Mouse (Mus musculus): Measurements from ENCODE around the gene Erbb4. TPM values are rescaled to one million over a fixed set of nuclear protein-coding genes. Genes with fewer than 3 reads are reported as not detected.

Gene Erbb4
- polyA plus RNA-seq, 1 experiment from 2014 or later: not detected

- Histone ChIP-seq H3K27me3 (replicated peaks; ENCODE audit: control insufficient read depth, insufficient read depth, low read length) (no peaks in the 10 kb centered on the region), H3K9ac (ENCODE audit: low read depth, low read length) (no peak overlapping the region), H3K4me3 (ENCODE audit: low read depth, low read length) (no peak overlapping the region), H3K36me3 (ENCODE audit: control insufficient read depth, insufficient read depth) (no peaks in the 10 kb centered on the region), H3K27ac (ENCODE audit: low read depth, low read length) (no peak overlapping the region), H3K4me2 (replicated peaks; ENCODE audit: low read depth) (no peak overlapping the region), H3K4me1 (replicated peaks; ENCODE audit: control insufficient read depth, insufficient read depth, low read length) (no peaks in the 10 kb centered on the region), H3K9me3 (ENCODE audit: control insufficient read depth) (no peaks in the 10 kb centered on the region)
- no peak for TF ChIP-seq CTCF (IDR thresholded peaks at IDR 0.05; ENCODE audit: low read depth)
- no peak for ATAC-seq
- 78% methylated on average over 2 of the region's 2 CpGs for WGBS
Observed at GRCm38 (mm10) chr1:68955482-68955881, 152.4 kb downstream of the Erbb4 start.

- no peak for TF ChIP-seq CTCF (IDR thresholded peaks at IDR 0.05; ENCODE audit: low read depth)
Observed at GRCm38 (mm10) chr1:68943141-68943540, 164.7 kb downstream of the Erbb4 start.

GRCm38 (mm10) chr1:68934804-68935203 is 173.1 kb downstream of the Erbb4 start:
- Histone ChIP-seq H3K9me3 (ENCODE audit: control insufficient read depth) (no peaks in the 10 kb centered on the region), H3K4me3 (ENCODE audit: low read depth, low read length) (no peak overlapping the region), H3K27me3 (replicated peaks; ENCODE audit: control insufficient read depth, insufficient read depth, low read length) (no peaks in the 10 kb centered on the region), H3K4me2 (replicated peaks; ENCODE audit: low read depth) (no peak overlapping the region), H3K27ac (ENCODE audit: low read depth, low read length) (no peak overlapping the region), H3K9ac (ENCODE audit: low read depth, low read length) (no peak overlapping the region), H3K36me3 (ENCODE audit: control insufficient read depth, insufficient read depth) (no peaks in the 10 kb centered on the region), H3K4me1 (replicated peaks; ENCODE audit: control insufficient read depth, insufficient read depth, low read length) (no peaks in the 10 kb centered on the region)
- TF ChIP-seq CTCF (IDR thresholded peaks at IDR 0.05; ENCODE audit: low read depth): no peak
- no peak for ATAC-seq

More at GRCm38 (mm10) chr1:68943141-68943540, 164.7 kb downstream of the Erbb4 start:
- no peaks in the 10 kb centered on the region for H3K4me1 ChIP-seq (replicated peaks; ENCODE audit: control insufficient read depth, insufficient read depth, low read length)
- H3K9ac ChIP-seq (ENCODE audit: low read depth, low read length): no peak overlapping the region
- ATAC-seq: no peak
- no peak overlapping the region for H3K4me3 ChIP-seq (ENCODE audit: low read depth, low read length)
- no peaks in the 10 kb centered on the region for H3K9me3 ChIP-seq (ENCODE audit: control insufficient read depth)
- 62% methylated on average over 2 of the region's 2 CpGs for WGBS
- no peak overlapping the region for H3K4me2 ChIP-seq (replicated peaks; ENCODE audit: low read depth)
- H3K36me3 ChIP-seq (ENCODE audit: control insufficient read depth, insufficient read depth): no peaks in the 10 kb centered on the region
- H3K27me3 ChIP-seq (replicated peaks; ENCODE audit: control insufficient read depth, insufficient read depth, low read length): no peaks in the 10 kb centered on the region
- H3K27ac ChIP-seq (ENCODE audit: low read depth, low read length): no peak overlapping the region

DNA sequence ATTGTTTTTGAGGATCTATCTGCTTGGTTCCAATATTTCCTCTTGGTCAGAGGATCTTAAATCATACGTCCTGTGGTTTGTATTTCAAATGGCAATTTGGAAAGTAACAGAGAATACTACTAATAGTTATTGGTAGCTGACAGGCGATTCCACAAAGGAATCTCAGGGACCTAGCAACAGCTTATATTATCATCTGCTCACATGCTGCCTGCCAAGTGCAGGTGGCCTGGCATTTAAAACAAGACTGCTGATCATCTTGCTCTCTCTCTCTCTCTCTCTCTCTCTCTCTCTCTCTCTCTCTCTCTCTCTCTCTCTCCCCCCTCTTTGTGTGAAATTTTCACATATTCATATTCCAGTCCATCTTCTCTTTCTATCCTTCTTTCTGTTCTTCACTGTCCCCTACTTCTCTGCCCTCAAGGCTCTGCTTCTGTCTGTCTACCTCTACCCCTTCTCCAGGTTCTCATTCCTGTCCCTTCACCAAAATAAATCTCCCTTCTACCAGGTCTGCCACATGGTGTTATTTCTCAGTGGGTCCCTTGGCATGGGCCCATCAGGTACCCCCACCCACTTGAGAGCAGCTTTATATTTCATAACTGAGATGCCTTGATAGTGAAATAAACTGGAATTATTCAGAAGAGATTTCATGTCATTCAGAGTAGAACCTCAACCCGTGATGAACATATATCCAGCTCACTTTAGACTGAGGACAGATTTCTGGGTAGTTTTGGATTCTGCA is 174.4 kb downstream of the Erbb4 start:
- H3K27me3 ChIP-seq (replicated peaks; ENCODE audit: control insufficient read depth, insufficient read depth, low read length): no peaks in the 10 kb centered on the region
- WGBS: 84% methylated on average over 3 of the region's 3 CpGs
- H3K4me2 ChIP-seq (replicated peaks; ENCODE audit: low read depth): no peak overlapping the region
- H3K4me3 ChIP-seq (ENCODE audit: low read depth, low read length): no peak overlapping the region
- no peaks in the 10 kb centered on the region for H3K36me3 ChIP-seq (ENCODE audit: control insufficient read depth, insufficient read depth)
- H3K4me1 ChIP-seq (replicated peaks; ENCODE audit: control insufficient read depth, insufficient read depth, low read length): no peaks in the 10 kb centered on the region
- no peak for ATAC-seq
- no peak overlapping the region for H3K9ac ChIP-seq (ENCODE audit: low read depth, low read length)
- H3K27ac ChIP-seq (ENCODE audit: low read depth, low read length): no peak overlapping the region
- no peaks in the 10 kb centered on the region for H3K9me3 ChIP-seq (ENCODE audit: control insufficient read depth)
- no peak for TF ChIP-seq CTCF (IDR thresholded peaks at IDR 0.05; ENCODE audit: low read depth)

GRCm38 (mm10) chr1:68917828-68918227 is 190.0 kb downstream of the Erbb4 start:
- H3K36me3 ChIP-seq (ENCODE audit: control insufficient read depth, insufficient read depth): no peaks in the 10 kb centered on the region
- H3K27ac ChIP-seq (ENCODE audit: low read depth, low read length): no peak overlapping the region
- H3K4me2 ChIP-seq (replicated peaks; ENCODE audit: low read depth): no peak overlapping the region
- TF ChIP-seq CTCF (IDR thresholded peaks at IDR 0.05; ENCODE audit: low read depth): no peak
- H3K27me3 ChIP-seq (replicated peaks; ENCODE audit: control insufficient read depth, insufficient read depth, low read length): no peaks in the 10 kb centered on the region
- no peak overlapping the region for H3K4me3 ChIP-seq (ENCODE audit: low read depth, low read length)
- no peak overlapping the region for H3K9ac ChIP-seq (ENCODE audit: low read depth, low read length)
- H3K9me3 ChIP-seq (ENCODE audit: control insufficient read depth): no peaks in the 10 kb centered on the region
- 80% methylated on average over 3 of the region's 3 CpGs for WGBS
- no peak for ATAC-seq
- H3K4me1 ChIP-seq (replicated peaks; ENCODE audit: control insufficient read depth, insufficient read depth, low read length): no peaks in the 10 kb centered on the region

DNA sequence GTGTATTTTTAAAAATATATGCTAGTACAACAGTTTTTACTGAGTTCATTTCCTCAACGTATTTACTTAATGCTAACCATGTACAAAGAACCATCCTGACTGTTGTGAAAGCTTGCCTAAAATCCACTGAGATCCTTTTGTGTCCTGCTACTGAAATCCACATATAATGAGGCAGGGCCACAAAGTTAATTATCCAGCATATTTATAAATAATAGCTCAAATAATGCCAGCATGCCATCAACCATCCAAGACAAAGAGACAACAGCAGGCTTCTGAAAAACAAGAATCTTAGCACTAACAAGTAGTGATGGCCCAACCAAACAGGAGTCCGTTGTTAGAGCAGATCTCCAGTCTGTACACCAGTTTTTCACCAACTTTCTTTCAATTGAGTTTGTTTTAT is 215.8 kb downstream of the Erbb4 start:
- H3K4me2 ChIP-seq (replicated peaks; ENCODE audit: low read depth): no peak overlapping the region
- no peaks in the 10 kb centered on the region for H3K36me3 ChIP-seq (ENCODE audit: control insufficient read depth, insufficient read depth)
- no peaks in the 10 kb centered on the region for H3K27me3 ChIP-seq (replicated peaks; ENCODE audit: control insufficient read depth, insufficient read depth, low read length)
- H3K9me3 ChIP-seq (ENCODE audit: control insufficient read depth): no peaks in the 10 kb centered on the region
- 85% methylated on average over 2 of the region's 2 CpGs for whole genome bisulfite sequencing
- no peak overlapping the region for H3K27ac ChIP-seq (ENCODE audit: low read depth, low read length)
- no peak for TF ChIP-seq CTCF (IDR thresholded peaks at IDR 0.05; ENCODE audit: low read depth)
- H3K9ac ChIP-seq (ENCODE audit: low read depth, low read length): no peak overlapping the region
- no peak for ATAC-seq
- no peak overlapping the region for H3K4me3 ChIP-seq (ENCODE audit: low read depth, low read length)
- H3K4me1 ChIP-seq (replicated peaks; ENCODE audit: control insufficient read depth, insufficient read depth, low read length): no peaks in the 10 kb centered on the region

Measured in intestine, postnatal 0 days (tissue).